Comparison of ENCODE assay signal across 8 mouse cellular contexts in genomic region chr2:32175051-32175466, GRCm38 (mm10). TPM values are rescaled to one million over a fixed set of nuclear protein-coding genes. Genes with fewer than 3 reads are reported as not detected.
DNase-seq lines count a peak whose midpoint lies in the region; ATAC-seq and TF ChIP-seq lines count a peak whose summit lies in the region.

No protein-coding gene starts in this region.

- no peak for ATAC-seq in megakaryocyte, adult 5-6 weeks (ENCODE audit: poor library complexity, severe bottlenecking)

- H3K27me3 ChIP-seq in myocyte (ENCODE audit: control insufficient read depth, insufficient read depth, insufficient read length), result no peaks in the 10 kb centered on the region

- intact Hi-C loops in left cerebral cortex, postnatal 25 days (cut with DNase I), result no loop called here

- TF ChIP-seq POLR2A in myocyte (IDR thresholded peaks at IDR 0.05; ENCODE audit: insufficient read length, low read depth), result peak; percentile 22

- peak overlapping the region; percentile 13 for H3ac ChIP-seq in myocyte (ENCODE audit: control insufficient read depth, insufficient read length)

- H3K4me3 ChIP-seq in layer of hippocampus, adult 2 months, result peak overlapping the region; percentile 17; the same call in 1 of the 2 replicates
- no peak overlapping the region for H3K4me3 ChIP-seq in myocyte

- peak; percentile 67 to 77 for DNase-seq in layer of hippocampus, adult 2 months (ENCODE audit: low spot score in 2 of 2)
- DNase-seq in layer of hippocampus, adult 9-10 months (ENCODE audit: low spot score), result no peak
- DNase-seq in embryo, embryonic 10.5 days (ENCODE audit: low spot score), result peak; percentile 28
- peak; percentile 41 for DNase-seq in heart, postnatal 4 days
- DNase-seq in left cerebral cortex, postnatal 25 days (ENCODE audit: low spot score in 2 of 2), result peak; percentile 62 to 91
- peak; percentile 85 for DNase-seq in urinary bladder, postnatal 14 days (ENCODE audit: low spot score)

- peaks cover 91% of the 10 kb centered on the region for H3K79me2 ChIP-seq in myocyte (ENCODE audit: control insufficient read depth, insufficient read depth)

- TF ChIP-seq CTCF in layer of hippocampus, adult 2 months (conservative IDR thresholded peaks at IDR 0.05), result no peak

- H3K4me2 ChIP-seq in myocyte (ENCODE audit: low read depth), result peak overlapping the region; percentile 89

- H3K36me3 ChIP-seq in myocyte (ENCODE audit: control insufficient read depth, insufficient read depth), result no peaks in the 10 kb centered on the region

- peak overlapping the region; percentile 93 for H3K27ac ChIP-seq in layer of hippocampus, adult 2 months

TF ChIP-seq in myocyte, 11 proteins besides CTCF, POLR2A, EP300 and RAD21:
- TF ChIP-seq MYOG (IDR thresholded peaks at IDR 0.05; ENCODE audit: control insufficient read depth in 1 of 3, insufficient read depth in 1 of 3, insufficient read length in 2 of 3, low read depth in 2 of 3) (peak in 2 of 3 experiments; percentile 60 to 81), MYOD1 (IDR thresholded peaks at IDR 0.05; ENCODE audit: control insufficient read depth in 1 of 3, insufficient read length in 2 of 3, low read depth in 2 of 3) (peak in 2 of 3 experiments; percentile 74 to 81), E2F4 (IDR thresholded peaks at IDR 0.05; ENCODE audit: insufficient read depth) (no peak), USF1 (IDR thresholded peaks at IDR 0.05; ENCODE audit: low read depth) (no peak), MAX (IDR thresholded peaks at IDR 0.05; ENCODE audit: low read depth) (no peak), TCF12 (IDR thresholded peaks at IDR 0.05; ENCODE audit: insufficient read depth, poor library complexity, severe bottlenecking) (no peak)

RNA-seq across cellular contexts. Expression of gene Prrc2b, which starts 24.2 kb away (rescaled TPM):
- total RNA-seq in layer of hippocampus, adult 2 months (2021), result 100 to 1,000 TPM; 288 to 305 TPM
- total RNA-seq in heart, postnatal 4 days (2021), result 100 to 1,000 TPM; 138 to 145 TPM
- total RNA-seq in left cerebral cortex, postnatal 25 days (2021), result 100 to 1,000 TPM; 240 TPM
- polyA plus RNA-seq in myocyte (2012; fragmentation: generic; extraction: Trizol), result 76.2 TPM
- total RNA-seq in megakaryocyte, adult 5-6 weeks (2015), result 26.9 and 27.2 TPM in 2 replicates
- total RNA-seq in megakaryocyte, adult 5-6 weeks (2017), result 11.5 and 13.9 TPM in 2 replicates

Comparison
In these comparisons a context has a peak if more than half of its experiments do, and no peak if none do; other contexts are left out.
1. RNA of gene Prrc2b, which starts 24.2 kb away (total RNA-seq): 288 to 305 TPM in layer of hippocampus, adult 2 months, 240 TPM in left cerebral cortex, postnatal 25 days and 138 to 145 TPM in heart, postnatal 4 days; 11.5 to 27.2 TPM in megakaryocyte, adult 5-6 weeks; every median in the first group is over 4 times any median in the second.